Mouse (Mus musculus) small intestine, adult 2 months (tissue): ENCODE results near the gene G6pc. TPM values are rescaled to one million over a fixed set of nuclear protein-coding genes. Genes with fewer than 3 reads are reported as not detected.

Experiments
- H3K27ac ChIP-seq: fragments of 200-500 bp; 2 replicates; pipeline ENCODE4 v1.5.1; 2012; ENCODE audit warnings: low read depth, low read length, control low read depth, inconsistent platforms; ENCODE audit not compliant: insufficient read depth
- H3K27me3 ChIP-seq: fragments of 200-500 bp; 2 replicates; pipeline ENCODE4 v1.6.1; 2012; ENCODE audit warnings: mild to moderate bottlenecking, moderate library complexity, low read length, inconsistent platforms; ENCODE audit not compliant: control insufficient read depth, insufficient read depth
- H3K36me3 ChIP-seq: fragments of 200-500 bp; 2 replicates; pipeline ENCODE4 v1.6.1; 2012; ENCODE audit warnings: mild to moderate bottlenecking, low read length, control low read depth, inconsistent platforms; ENCODE audit not compliant: control insufficient read depth, insufficient read depth
- H3K4me1 ChIP-seq: fragments of 200-500 bp; 2 replicates; pipeline ENCODE4 v1.6.1; 2012; ENCODE audit warnings: low read length, inconsistent platforms, mixed read lengths; ENCODE audit not compliant: control insufficient read depth, insufficient read depth, insufficient read length
- H3K4me3 ChIP-seq: fragments of 200-500 bp; 2 replicates; pipeline ENCODE4 v1.5.1; 2012; ENCODE audit warnings: low read depth, mild to moderate bottlenecking, control low read depth, inconsistent platforms, low read length, moderate library complexity
- CTCF ChIP-seq: fragments of 200-500 bp; IDR thresholded peaks from 2 replicates; pipeline ENCODE4 v1.5.1; 2012; ENCODE audit warnings: low read depth, mild to moderate bottlenecking, control low read depth, inconsistent platforms, low read length, moderate library complexity, mixed read lengths; ENCODE audit not compliant: insufficient replicate concordance, insufficient read length; ENCODE audit errors: extremely low read depth
- POLR2A ChIP-seq: fragments of 200-500 bp; IDR thresholded peaks from 2 replicates; pipeline ENCODE4 v1.6.1; 2012; ENCODE audit warnings: low read depth, mild to moderate bottlenecking, control low read depth, inconsistent platforms, low read length, moderate library complexity
- WGBS: fragments of 180-500 bp; shearing (Covaris S2); methylation state at CpG from one replicate; pipeline ENCODE4 v1.1.7; 2018; 5-methylcytosine and 5-hydroxymethylcytosine counted together
- polyA plus RNA-seq: library from polyadenylated mRNA; depleted of rRNA; stranded (reverse); fragments of >200 nt; gene quantifications from 2 replicates; pipeline ENCODE4 v1.2.3, GENCODE M21; 2012; rRNA removed

The G6pc gene
- polyA plus RNA-seq, 1 experiment = 9.7 TPM

GRCm38 (mm10) chr11:101419610-101420009, 52.2 kb downstream of the G6pc start:
- 70% methylated on average over 3 of the region's 3 CpGs for WGBS
- Histone ChIP-seq H3K4me1 (peaks cover 4% of the 10 kb centered on the region; the same call in 1 of the 2 replicates), H3K27ac (no peak overlapping the region), H3K4me3 (no peak overlapping the region), H3K36me3 (no peaks in the 10 kb centered on the region), H3K27me3 (no peaks in the 10 kb centered on the region)
- TF ChIP-seq POLR2A = no peak
- no peak for TF ChIP-seq CTCF

- WGBS = 87% methylated on average over 5 of the region's 5 CpGs
- Histone ChIP-seq H3K4me1 (peaks cover 4% of the 10 kb centered on the region; the same call in 1 of the 2 replicates), H3K36me3 (no peaks in the 10 kb centered on the region), H3K27ac (no peak overlapping the region), H3K4me3 (no peak overlapping the region), H3K27me3 (no peaks in the 10 kb centered on the region)
- no peak for TF ChIP-seq POLR2A
- no peak for TF ChIP-seq CTCF
Measured at GRCm38 (mm10) chr11:101420148-101420547, 52.8 kb downstream of the G6pc start.

GRCm38 (mm10) chr11:101424105-101424851, 56.9 kb downstream of the G6pc start, which contains the start of gene Gm27029:
TSS of gene Gm27029 (minus strand) at chr11:101424796.
- H3K27me3 ChIP-seq = no peaks in the 10 kb centered on the region
- H3K4me1 ChIP-seq = peaks cover 11% of the 10 kb centered on the region; the same call in 1 of the 2 replicates
- TF ChIP-seq POLR2A = no peak
- TF ChIP-seq CTCF = no peak
- H3K27ac ChIP-seq = peak within 1 kb of the TSS; percentile 86
- peak within 1 kb of the TSS; percentile 96 for H3K4me3 ChIP-seq
- 0 out of 2 replicates have a peak, but pooled peaks cover under 1% of the 10 kb centered on the region for H3K36me3 ChIP-seq
- 6% methylated on average over 23 of the region's 23 CpGs for WGBS

- Histone ChIP-seq H3K27ac (peak within 1 kb of the TSS; percentile 86), H3K27me3 (no peaks in the 10 kb centered on the region), H3K4me3 (peak within 1 kb of the TSS; percentile 96), H3K4me1 (peaks cover 11% of the 10 kb centered on the region; the same call in 1 of the 2 replicates), H3K36me3 (peaks cover 3% of the 10 kb centered on the region)
- WGBS = under 1% methylated on average over 81 of the region's 81 CpGs
- TF ChIP-seq CTCF = no peak
- TF ChIP-seq POLR2A = peak; percentile 78
Measured at GRCm38 (mm10) chr11:101424925-101425813, 57.8 kb downstream of the G6pc start, which contains the start of the genes Rundc1 and Ptges3l. TSS of gene Rundc1 (plus strand) at chr11:101425085. TSS of gene Ptges3l (minus strand) at chr11:101425333.

- Histone ChIP-seq H3K36me3 (peaks cover 11% of the 10 kb centered on the region), H3K4me1 (peaks cover 11% of the 10 kb centered on the region; the same call in 1 of the 2 replicates), H3K27me3 (no peaks in the 10 kb centered on the region), H3K4me3 (peak overlapping the region; percentile 27), H3K27ac (no peak overlapping the region)
- no peak for TF ChIP-seq CTCF
- TF ChIP-seq POLR2A = no peak
- WGBS = 22% methylated on average over 8 of the region's 8 CpGs
Measured at GRCm38 (mm10) chr11:101426165-101426564, 58.8 kb downstream of the G6pc start.

Other genes with a start within 250 kb of the G6pc start
- 27.3 and 55.0 TPM in 2 replicates for gene Retreg3, start 247.7 kb upstream of the G6pc start, polyA plus RNA-seq
- gene Tubg1, start 247.6 kb upstream of the G6pc start, polyA plus RNA-seq = 13.2 and 16.2 TPM in 2 replicates
- gene Tubg2, start 211.7 kb upstream of the G6pc start, polyA plus RNA-seq = 1.1 and 2.2 TPM in 2 replicates
- 2.7 and 2.8 TPM in 2 replicates for gene Cntnap1, start 197.0 kb upstream of the G6pc start, polyA plus RNA-seq
- gene Plekhh3, start 196.2 kb upstream of the G6pc start, polyA plus RNA-seq = 33.0 and 84.5 TPM in 2 replicates
- gene Ccr10, start 192.1 kb upstream of the G6pc start, polyA plus RNA-seq = 18.4 and 25.7 TPM in 2 replicates
- 7.9 and 20.0 TPM in 2 replicates for gene Ezh1, start 141.1 kb upstream of the G6pc start, polyA plus RNA-seq
- gene Ramp2, start 121.5 kb upstream of the G6pc start, polyA plus RNA-seq = 15.1 and 25.8 TPM in 2 replicates
- 28.9 and 64.8 TPM in 2 replicates for gene Vps25, start 113.9 kb upstream of the G6pc start, polyA plus RNA-seq
- gene Wnk4, start 107.0 kb upstream of the G6pc start, polyA plus RNA-seq = 3.0 and 7.9 TPM in 2 replicates
- 0.09 and 0.20 TPM in 2 replicates for gene Cntd1, start 88.5 kb upstream of the G6pc start, polyA plus RNA-seq
- 174 and 479 TPM in 2 replicates for gene Coa3, start 88.4 kb upstream of the G6pc start, polyA plus RNA-seq
- 157 and 163 TPM in 2 replicates for gene Becn1, start 65.3 kb upstream of the G6pc start, polyA plus RNA-seq
- gene Psme3, start 51.3 kb upstream of the G6pc start, polyA plus RNA-seq = 19.9 and 36.7 TPM in 2 replicates
- gene Aoc2, start 42.5 kb upstream of the G6pc start, polyA plus RNA-seq = 2.7 and 5.9 TPM in 2 replicates
- 6.6 and 8.9 TPM in 2 replicates for gene Aoc3, start 37.0 kb upstream of the G6pc start, polyA plus RNA-seq
- 8.5 and 10.8 TPM in 2 replicates for gene Aarsd1, start 50.1 kb downstream of the G6pc start, polyA plus RNA-seq
- gene Gm27029, start 57.2 kb downstream of the G6pc start, polyA plus RNA-seq = 0.11 TPM in 1 of 2 replicates, not detected in the other
- 15.4 and 23.7 TPM in 2 replicates for gene Rundc1, start 57.5 kb downstream of the G6pc start, polyA plus RNA-seq
- 0.51 and 0.89 TPM in 2 replicates for gene Ptges3l, start 57.8 kb downstream of the G6pc start, polyA plus RNA-seq
- 178 and 244 TPM in 2 replicates for gene Rpl27, start 74.7 kb downstream of the G6pc start, polyA plus RNA-seq
- 44.3 and 123 TPM in 2 replicates for gene Ifi35, start 80.8 kb downstream of the G6pc start, polyA plus RNA-seq
- 18.5 and 28.1 TPM in 2 replicates for gene Rnd2, start 97.4 kb downstream of the G6pc start, polyA plus RNA-seq
- gene Vat1, start 98.7 kb downstream of the G6pc start, polyA plus RNA-seq = 92.5 and 272 TPM in 2 replicates
- 0.24 and 1.0 TPM in 2 replicates for gene Brca1, start 184.4 kb downstream of the G6pc start, polyA plus RNA-seq
- gene Nbr1, start 184.6 kb downstream of the G6pc start, polyA plus RNA-seq = 47.4 and 116 TPM in 2 replicates
- gene Tmem106a, start 214.7 kb downstream of the G6pc start, polyA plus RNA-seq = 57.2 and 171 TPM in 2 replicates
- not detected in 2 replicates for gene Gm11634, start 231.7 kb downstream of the G6pc start, polyA plus RNA-seq